Mouse (Mus musculus) forebrain, embryonic 16.5 days (tissue): ENCODE results near the gene Hes7. TPM values are rescaled to one million over a fixed set of nuclear protein-coding genes. Genes with fewer than 3 reads are reported as not detected.
A peak's percentile ranks its signal among the peaks of the same experiment; 100 is the strongest.

Source experiments
- ATAC-seq: fragments of 200-750 bp; cut with Nextera tagmentation; 2 replicates; pipeline ENCODE4 v1.8.0; 2017; ENCODE audit warnings: mild to moderate bottlenecking, moderate library complexity
- H3K27ac ChIP-seq: fragments of 300-500 bp; sonication (generic); 2 replicates; pipeline ENCODE4 v1.5.1; 2014; ENCODE audit warnings: low read length, control low read depth
- H3K27me3 ChIP-seq: fragments of 300-500 bp; sonication (generic); replicated peaks from 2 replicates; pipeline ENCODE4 v1.6.1; 2014; ENCODE audit warnings: low read length; ENCODE audit not compliant: control insufficient read depth, insufficient read depth
- H3K36me3 ChIP-seq: fragments of 300-500 bp; sonication (generic); 2 replicates; pipeline ENCODE4 v1.6.1; 2014; ENCODE audit not compliant: control insufficient read depth, insufficient read depth
- H3K4me1 ChIP-seq: fragments of 300-500 bp; sonication (generic); replicated peaks from 2 replicates; pipeline ENCODE4 v1.6.1; 2014; ENCODE audit warnings: low read length; ENCODE audit not compliant: control insufficient read depth, insufficient read depth
- H3K4me2 ChIP-seq: fragments of 300-500 bp; sonication (generic); 2 replicates; pipeline ENCODE4 v1.6.1; 2014; ENCODE audit warnings: mild to moderate bottlenecking, low read length, control low read depth
- H3K4me3 ChIP-seq: fragments of 300-500 bp; sonication (generic); replicated peaks from 2 replicates; pipeline ENCODE4 v1.5.1; 2014; ENCODE audit warnings: mild to moderate bottlenecking, low read length, control low read depth
- H3K9ac ChIP-seq: fragments of 300-500 bp; sonication (generic); replicated peaks from 2 replicates; pipeline ENCODE4 v1.6.1; 2014; ENCODE audit warnings: low read depth, low read length, control low read depth
- H3K9me3 ChIP-seq: fragments of 300-500 bp; sonication (generic); 2 replicates; pipeline ENCODE4 v1.6.1; 2016; ENCODE audit warnings: low read length; ENCODE audit not compliant: control insufficient read depth
- WGBS: fragments of 180-500 bp; shearing (Covaris S2); extraction: QIAGEN DNeasy Blood & Tissue Kit; methylation state at CpG from one replicate; pipeline ENCODE4 v1.1.7; 2014; 5-methylcytosine and 5-hydroxymethylcytosine counted together
- polyA plus RNA-seq: library from polyadenylated mRNA; unstranded; fragments of >200 nt; fragmentation: Nextera tagmentation; extraction: Ambion mirVana; gene quantifications from 2 replicates; pipeline ENCODE4 v1.2.1, GENCODE M21; 2015

Gene Hes7
- polyA plus RNA-seq: 0.26 and 0.67 TPM in 2 replicates

DNA sequence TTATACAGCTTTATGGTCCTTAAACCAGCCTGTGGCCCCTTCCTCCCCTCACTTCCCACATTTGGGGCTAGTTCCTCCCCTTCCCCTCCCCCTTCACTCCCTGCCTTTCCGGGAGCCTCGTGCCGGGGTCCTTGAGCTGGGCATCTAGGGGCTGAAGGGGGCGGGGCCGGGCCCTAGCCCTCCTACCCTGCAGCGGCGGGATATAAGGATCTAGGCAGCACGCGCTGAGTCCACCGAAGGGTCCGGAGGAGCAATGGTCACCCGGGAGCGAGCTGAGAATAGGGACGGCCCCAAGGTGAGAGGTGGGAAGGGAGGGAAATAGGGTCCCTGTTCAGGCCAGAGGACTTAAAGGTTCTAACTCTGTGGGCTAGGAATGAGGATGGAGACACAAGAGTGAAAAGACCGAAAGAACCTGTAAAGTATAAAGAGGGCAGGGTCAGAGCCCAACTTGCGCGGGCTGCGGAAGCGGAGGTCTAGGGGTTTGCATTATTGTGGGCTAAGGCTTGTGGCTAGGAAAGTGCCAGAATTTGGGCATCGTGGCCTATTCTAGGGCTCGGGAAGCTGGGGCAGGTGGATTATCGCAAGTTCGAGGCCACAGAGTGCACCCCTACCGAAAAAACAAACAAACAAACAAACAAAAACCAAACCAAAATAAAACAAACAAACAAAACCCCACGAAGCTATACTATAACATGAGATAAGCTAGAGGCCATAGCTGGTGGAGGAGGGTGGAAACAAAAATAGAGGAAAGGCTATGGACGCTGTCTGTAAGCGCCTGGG is at the start of gene Hes7:
TSS of gene Hes7 (plus strand) at position 184 of the 780 bp plus-strand sequence.
- Histone ChIP-seq H3K27ac (no peak within 1 kb of the TSS), H3K4me2 (peak within 1 kb of the TSS; percentile 76), H3K4me3 (peak within 1 kb of the TSS; percentile 80), H3K9me3 (no peaks in the 10 kb centered on the region), H3K36me3 (no peaks in the 10 kb centered on the region), H3K4me1 (peaks cover 32% of the 10 kb centered on the region), H3K27me3 (peaks cover 3% of the 10 kb centered on the region; the same call in 1 of the 2 replicates), H3K9ac (peak within 1 kb of the TSS; percentile 74)
- ATAC-seq: no peak
- 4% methylated on average over 27 of the region's 27 CpGs for WGBS

DNA sequence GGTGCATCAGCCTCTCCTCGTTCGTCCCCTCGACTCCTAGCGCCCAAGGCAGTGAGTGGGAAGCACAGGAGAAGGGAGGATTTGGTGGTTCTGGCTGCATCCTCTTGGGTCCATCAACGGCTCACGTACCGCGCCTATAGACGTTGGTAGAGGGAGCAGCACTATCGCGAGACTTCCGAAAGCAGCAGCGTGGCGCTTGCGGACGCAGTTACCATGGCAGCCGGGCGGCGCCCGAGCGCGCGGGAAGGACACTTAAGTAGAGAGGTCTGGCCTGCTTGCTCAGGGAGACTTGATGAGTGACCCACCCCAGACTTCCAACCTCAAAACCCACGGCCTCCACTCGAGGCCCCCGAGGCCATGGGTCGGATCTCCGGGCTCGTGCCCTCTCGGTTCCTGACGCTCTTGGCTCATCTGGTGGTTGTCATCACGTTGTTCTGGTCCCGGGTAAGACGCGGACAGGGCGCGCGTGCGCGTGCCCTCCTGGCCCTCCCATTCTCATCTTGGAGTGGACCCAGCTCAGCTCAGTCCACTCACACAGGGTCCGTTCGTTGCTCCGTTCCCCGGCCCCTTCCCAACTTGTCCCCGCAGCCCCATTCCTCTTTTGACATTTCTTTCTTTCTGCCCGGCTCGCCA is 49.5 kb upstream of the Hes7 start, which contains the start of gene Tmem107:
TSS of gene Tmem107 (plus strand) at position 217 of the 633 bp plus-strand sequence.
- H3K9ac ChIP-seq: peak within 1 kb of the TSS; percentile 87
- peak; percentile 85 for ATAC-seq
- peaks cover 40% of the 10 kb centered on the region for H3K4me1 ChIP-seq
- WGBS: under 1% methylated on average over 47 of the region's 47 CpGs
- H3K36me3 ChIP-seq: no peaks in the 10 kb centered on the region
- no peaks in the 10 kb centered on the region for H3K27me3 ChIP-seq
- H3K9me3 ChIP-seq: no peaks in the 10 kb centered on the region
- peak within 1 kb of the TSS; percentile 92 for H3K27ac ChIP-seq
- H3K4me3 ChIP-seq: peak within 1 kb of the TSS; percentile 72
- H3K4me2 ChIP-seq: peak within 1 kb of the TSS; percentile 93

DNA sequence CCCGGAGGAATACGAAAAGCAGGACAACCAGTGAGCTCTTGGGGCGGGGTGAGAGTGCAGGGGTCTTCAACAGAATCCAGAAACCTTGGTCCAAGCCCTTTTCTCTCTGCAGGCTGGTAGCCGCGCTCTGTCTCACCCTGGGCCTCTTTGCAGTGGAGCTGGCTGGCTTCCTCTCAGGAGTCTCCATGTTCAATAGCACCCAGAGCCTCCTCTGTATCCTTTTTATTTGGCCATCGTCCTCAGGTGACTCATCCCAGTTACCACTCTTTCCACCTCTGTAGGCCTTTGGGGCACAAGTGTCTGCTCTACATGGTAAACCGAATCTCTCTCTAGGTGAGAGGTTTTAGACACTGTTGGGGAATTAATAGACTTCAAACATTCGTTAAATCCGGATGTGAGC is 48.9 kb upstream of the Hes7 start:
- peak overlapping the region; percentile 92 for H3K27ac ChIP-seq
- H3K4me3 ChIP-seq: peak overlapping the region; percentile 72
- peak overlapping the region; percentile 87 for H3K9ac ChIP-seq
- peaks cover 35% of the 10 kb centered on the region for H3K4me1 ChIP-seq
- 22% methylated on average over 9 of the region's 9 CpGs for WGBS
- peak overlapping the region; percentile 93 for H3K4me2 ChIP-seq
- no peaks in the 10 kb centered on the region for H3K36me3 ChIP-seq
- H3K9me3 ChIP-seq: no peaks in the 10 kb centered on the region
- no peak for ATAC-seq
- H3K27me3 ChIP-seq: no peaks in the 10 kb centered on the region

DNA sequence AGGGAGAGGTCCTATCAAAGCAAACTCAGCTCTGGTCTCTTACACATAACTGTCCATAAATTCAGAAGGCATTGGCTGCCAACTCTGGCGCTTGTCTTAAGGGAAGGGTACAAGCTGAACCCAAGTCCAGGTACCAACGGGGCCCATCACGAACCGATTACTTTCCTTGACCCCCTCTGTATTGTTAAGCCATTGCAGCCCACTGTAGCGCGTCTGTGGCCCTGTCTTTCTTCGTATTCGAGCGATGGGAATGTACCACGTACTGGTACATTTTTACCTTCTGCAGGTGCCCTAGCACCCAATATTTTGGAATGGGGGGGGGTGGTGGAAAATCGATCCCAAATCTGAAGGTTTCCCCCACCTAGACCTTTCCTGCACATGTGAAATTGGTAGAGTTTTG is 48.0 kb upstream of the Hes7 start:
- Histone ChIP-seq H3K27me3 (no peaks in the 10 kb centered on the region), H3K9ac (peak overlapping the region; percentile 65; the same call in 1 of the 2 replicates), H3K36me3 (no peaks in the 10 kb centered on the region), H3K27ac (peak overlapping the region; percentile 97), H3K9me3 (no peaks in the 10 kb centered on the region), H3K4me2 (peak overlapping the region; percentile 51), H3K4me3 (peak overlapping the region; percentile 38), H3K4me1 (peaks cover 27% of the 10 kb centered on the region)
- ATAC-seq: no peak
- WGBS: 84% methylated on average over 11 of the region's 11 CpGs

DNA sequence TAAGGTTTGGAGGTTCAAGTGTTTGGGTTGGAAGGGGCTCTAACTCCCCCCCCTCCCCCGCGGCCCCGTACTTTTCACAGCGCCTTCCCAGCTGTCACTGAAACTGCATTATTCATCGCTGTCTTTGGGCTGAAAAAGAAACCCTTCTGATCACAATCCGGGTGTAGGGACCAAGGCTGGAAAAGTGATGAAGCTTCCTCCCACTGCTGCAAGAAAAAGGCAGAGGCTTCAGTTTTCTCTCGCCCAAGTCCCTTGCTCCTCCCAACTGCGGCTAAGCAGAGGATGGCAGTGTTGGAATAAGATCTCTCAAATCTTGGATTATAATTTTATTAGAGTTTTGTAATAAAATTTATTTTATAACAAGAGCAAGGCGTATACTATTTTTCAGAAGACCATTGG is 47.5 kb upstream of the Hes7 start:
- Histone ChIP-seq H3K36me3 (no peaks in the 10 kb centered on the region), H3K4me3 (peak overlapping the region; percentile 38), H3K9ac (peak overlapping the region; percentile 65), H3K27me3 (no peaks in the 10 kb centered on the region), H3K4me2 (peak overlapping the region; percentile 51), H3K4me1 (peaks cover 27% of the 10 kb centered on the region), H3K9me3 (no peaks in the 10 kb centered on the region), H3K27ac (peak overlapping the region; percentile 97)
- no peak for ATAC-seq
- 11% methylated on average over 9 of the region's 9 CpGs for WGBS

DNA sequence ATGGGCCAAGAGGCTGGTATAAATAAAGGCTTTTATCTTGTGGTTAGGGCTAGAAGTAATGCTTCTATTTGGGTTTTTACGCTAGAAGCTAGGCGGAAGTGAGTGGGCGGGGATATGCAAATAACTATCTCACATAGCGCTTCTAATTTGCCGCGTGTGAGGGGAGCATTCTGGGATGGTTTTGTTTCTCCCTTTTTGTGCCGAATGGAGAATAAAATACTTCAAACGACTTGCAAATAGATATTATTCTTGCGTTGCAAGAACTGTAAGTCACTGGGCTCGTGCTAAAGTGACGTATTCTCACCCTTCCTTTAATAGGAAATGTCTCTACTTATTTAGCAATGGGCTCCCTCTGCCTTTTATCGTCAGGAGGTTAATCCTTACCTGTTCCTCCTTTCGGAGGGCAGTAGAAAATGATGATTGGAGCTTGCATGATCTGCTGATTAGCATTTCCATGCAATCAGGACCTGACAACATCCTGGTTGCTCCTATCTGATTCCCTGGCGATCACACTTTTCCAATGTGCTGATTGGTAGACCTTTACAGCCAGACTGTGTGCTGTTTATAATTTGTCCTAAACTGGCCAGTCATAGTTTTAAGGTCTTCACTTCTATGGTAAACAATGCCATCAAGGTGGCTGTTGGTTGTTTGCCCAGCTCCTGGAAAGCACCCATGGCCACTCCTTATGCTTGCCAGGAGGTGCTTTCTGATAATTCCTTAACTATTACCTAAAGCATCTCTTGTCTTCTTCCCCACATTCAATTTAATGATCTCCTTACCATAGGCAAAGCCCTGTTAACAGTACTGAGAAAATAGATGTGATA is 46.9 kb upstream of the Hes7 start:
- Histone ChIP-seq H3K27ac (peak overlapping the region; percentile 97), H3K27me3 (no peaks in the 10 kb centered on the region), H3K9me3 (no peaks in the 10 kb centered on the region), H3K4me1 (peaks cover 27% of the 10 kb centered on the region), H3K9ac (peak overlapping the region; percentile 65), H3K4me2 (peak overlapping the region; percentile 51), H3K4me3 (peak overlapping the region; percentile 38), H3K36me3 (no peaks in the 10 kb centered on the region)
- peak; percentile 78 for ATAC-seq
- WGBS: under 1% methylated on average over 14 of the region's 14 CpGs

DNA sequence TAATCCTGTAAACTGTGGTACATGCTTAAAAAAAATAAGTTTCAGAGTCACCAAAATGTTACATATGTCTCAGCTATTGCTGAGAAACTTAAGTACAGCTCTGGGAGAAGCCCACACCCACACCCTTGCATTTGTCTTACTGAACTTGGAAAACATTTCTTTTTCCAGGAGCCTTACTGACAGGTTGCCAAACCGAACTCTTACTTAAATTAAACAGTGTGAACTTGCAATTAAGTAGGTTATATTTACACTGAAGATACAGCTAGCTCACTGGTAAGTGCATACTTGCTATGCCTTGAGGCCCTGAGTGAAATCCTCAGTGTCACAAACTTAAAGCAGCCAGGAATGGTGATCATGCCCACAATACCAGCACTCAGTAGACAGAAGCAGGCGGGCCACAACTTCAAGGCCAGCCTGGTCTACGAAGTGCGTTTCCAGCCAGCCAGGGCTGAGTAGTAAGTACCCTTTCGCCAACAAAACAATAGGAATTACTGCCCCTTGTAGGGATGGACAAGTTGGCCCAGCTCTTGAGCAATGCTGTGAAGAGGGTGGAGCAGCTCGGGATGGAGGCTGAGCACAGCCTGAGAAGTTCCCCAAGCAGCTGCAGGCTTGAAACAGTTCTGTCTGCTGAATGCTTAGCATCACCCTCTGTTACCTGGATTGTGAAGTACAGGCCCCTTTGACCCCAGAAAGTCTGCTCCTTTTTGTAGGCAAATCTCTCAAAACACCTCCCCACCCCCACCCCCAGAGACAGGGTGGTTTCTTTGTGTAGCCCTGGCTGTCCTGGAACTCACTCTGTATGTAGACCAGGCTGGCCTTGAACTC is 46.0 kb upstream of the Hes7 start:
- peaks cover 27% of the 10 kb centered on the region for H3K4me1 ChIP-seq
- 33% methylated on average over 6 of the region's 6 CpGs for WGBS
- H3K9ac ChIP-seq: no peak overlapping the region
- ATAC-seq: no peak
- no peaks in the 10 kb centered on the region for H3K9me3 ChIP-seq
- H3K27me3 ChIP-seq: no peaks in the 10 kb centered on the region
- H3K36me3 ChIP-seq: no peaks in the 10 kb centered on the region
- no peak overlapping the region for H3K4me3 ChIP-seq
- H3K27ac ChIP-seq: peak overlapping the region; percentile 56
- no peak overlapping the region; the same call in 1 of the 2 replicates for H3K4me2 ChIP-seq

DNA sequence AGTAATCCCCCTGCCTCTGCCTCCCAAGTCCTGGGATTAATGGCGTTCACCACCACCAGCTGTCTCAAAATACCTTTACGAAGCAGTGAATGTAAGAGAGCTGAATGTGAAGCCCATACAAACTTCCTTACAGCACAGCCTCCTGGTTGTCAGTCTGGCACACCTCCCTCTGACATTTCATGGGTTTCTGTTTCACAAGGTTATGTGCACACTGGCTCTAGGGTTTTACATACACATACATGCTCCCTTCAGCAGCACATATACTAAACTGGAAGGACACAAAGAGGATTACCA is 45.5 kb upstream of the Hes7 start:
- no peaks in the 10 kb centered on the region for H3K9me3 ChIP-seq
- no peak for ATAC-seq
- no peak overlapping the region for H3K9ac ChIP-seq
- peaks cover 26% of the 10 kb centered on the region for H3K4me1 ChIP-seq
- H3K36me3 ChIP-seq: no peaks in the 10 kb centered on the region
- H3K27me3 ChIP-seq: no peaks in the 10 kb centered on the region
- no peak overlapping the region for H3K4me2 ChIP-seq
- 48% methylated on average over 2 of the region's 2 CpGs for WGBS
- no peak overlapping the region; the same call in 1 of the 2 replicates for H3K27ac ChIP-seq
- no peak overlapping the region for H3K4me3 ChIP-seq
